Mouse (Mus musculus): Measurements from ENCODE around the gene Spindoc.
"Not testable (repeated sequence)": the region's sequence is repeated elsewhere in the genome, so short reads cannot be mapped to it uniquely, and the experiment has no call there.

- TF ChIP-seq CHD2 (IDR thresholded peaks at IDR 0.05; ENCODE audit: low read length); USF2 (IDR thresholded peaks at IDR 0.05; ENCODE audit: borderline replicate concordance in 1 of 2, insufficient read depth in 1 of 2, low read depth in 1 of 2, low read length in 2 of 2); POLR2A (IDR thresholded peaks at IDR 0.05; ENCODE audit: control insufficient read depth in 1 of 2, insufficient read depth in 1 of 2, low read depth in 1 of 2, low read length in 2 of 2, poor library complexity in 1 of 2); CTCF (IDR thresholded peaks at IDR 0.05 in 2 of 3, conservative IDR thresholded peaks at IDR 0.05 in 1 of 3; ENCODE audit: control insufficient read depth in 1 of 3, insufficient read depth in 1 of 3, low read depth in 2 of 3, low read length in 3 of 3, poor library complexity in 1 of 3, severe bottlenecking in 1 of 3): not testable (repeated sequence)
Observed at GRCm38 (mm10) chr19:7398898-7399297, 16.1 kb upstream of the Spindoc start.
